Mouse (Mus musculus) thymus, postnatal 36 days (tissue): ENCODE results near the gene Kcnq2.

Experiments used
- DNase-seq, 2 experiments: peaks; one replicate each; pipeline ENCODE4 v3.0.0; 2022; ENCODE audit warnings: mixed read lengths in 2 of 2

Kcnq2 gene

GRCm38 (mm10) chr2:181147546-181148317 lies 12.6 kb upstream of the Kcnq2 start:
- peak; percentile 23 to 31 for DNase-seq

DNA sequence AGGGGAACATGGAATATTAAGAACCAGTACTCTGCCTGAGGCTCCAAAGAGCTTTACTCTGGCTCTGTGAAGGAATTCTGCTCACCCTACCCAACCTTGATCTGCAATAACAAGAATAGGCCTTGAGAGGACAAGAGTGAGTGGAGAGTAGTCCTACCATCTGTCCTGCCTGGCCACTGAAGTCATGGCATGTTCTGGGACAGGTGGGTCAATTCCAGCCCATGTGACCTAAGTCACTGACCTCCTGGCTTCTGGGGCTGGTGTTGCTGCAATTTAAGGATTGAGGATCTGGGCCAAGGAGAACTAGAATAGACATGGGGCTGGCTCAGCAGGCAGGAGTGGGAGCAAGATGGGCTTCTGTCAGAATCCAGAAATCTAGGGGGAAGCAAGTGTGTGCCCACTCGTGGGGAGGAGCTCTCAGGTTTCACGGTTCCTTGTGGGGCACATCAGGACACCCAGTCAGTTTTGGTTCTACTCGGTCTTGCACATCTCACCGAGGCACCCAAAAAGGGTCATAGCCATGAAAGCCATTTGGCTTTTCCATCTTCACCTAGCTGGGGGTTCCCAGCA lies 12.0 kb upstream of the Kcnq2 start:
- no peak for DNase-seq

DNA sequence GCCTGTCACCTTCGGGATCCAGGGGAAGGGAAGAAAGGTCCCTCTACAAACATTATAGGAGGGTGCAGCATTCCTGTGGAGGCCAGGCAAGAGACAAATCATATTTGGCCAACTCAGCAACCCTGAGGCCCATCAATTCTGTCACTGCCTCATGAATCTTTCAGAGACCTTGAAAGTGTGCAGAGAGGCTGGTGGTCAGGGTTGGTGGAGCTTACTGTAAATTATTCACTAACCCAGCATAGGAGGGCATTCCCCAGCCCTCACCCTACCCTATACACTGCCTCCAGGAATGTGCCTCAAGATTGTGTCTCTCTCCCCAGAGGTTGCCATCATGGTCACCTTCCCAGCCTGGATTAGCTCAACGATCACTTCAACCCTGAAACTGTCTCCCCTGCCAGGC lies 9.6 kb upstream of the Kcnq2 start:
- DNase-seq: no peak

DNA sequence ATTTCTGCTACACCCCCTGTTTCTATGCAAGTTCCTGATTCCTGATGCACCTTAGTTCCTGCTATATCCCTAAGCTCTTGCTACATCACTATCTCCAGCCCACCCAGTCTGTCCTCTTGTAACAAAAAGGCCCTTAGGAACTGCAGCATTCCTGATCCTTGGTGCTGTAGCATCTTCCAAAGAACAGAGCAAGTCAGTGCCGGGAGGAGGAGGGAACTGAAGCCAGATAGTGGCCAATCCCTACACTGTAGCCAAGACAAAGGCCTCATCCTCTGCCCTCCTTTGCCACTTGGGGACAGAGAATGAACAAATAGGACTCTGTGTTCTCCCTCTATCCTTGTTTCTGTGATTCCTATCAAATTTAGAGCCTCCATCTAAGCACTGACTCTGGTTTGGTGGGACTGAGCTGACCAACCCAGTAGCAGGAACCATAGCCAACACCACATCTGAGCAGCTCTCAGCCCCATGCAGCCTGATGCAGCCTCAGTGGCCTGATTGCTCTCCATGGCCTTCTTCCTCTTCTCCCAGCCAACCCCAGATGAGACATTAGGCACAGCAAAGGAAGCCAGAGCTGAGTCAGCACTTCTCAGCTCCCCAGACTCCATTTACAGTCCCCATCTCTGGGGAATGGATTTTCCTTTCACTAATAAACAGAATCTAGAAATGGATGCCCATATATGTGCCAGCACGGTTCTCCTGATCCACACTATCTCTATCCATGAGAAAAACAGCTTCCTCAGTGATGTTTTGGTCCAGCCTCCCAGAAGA lies 8.6 kb upstream of the Kcnq2 start:
- DNase-seq: no peak

DNA sequence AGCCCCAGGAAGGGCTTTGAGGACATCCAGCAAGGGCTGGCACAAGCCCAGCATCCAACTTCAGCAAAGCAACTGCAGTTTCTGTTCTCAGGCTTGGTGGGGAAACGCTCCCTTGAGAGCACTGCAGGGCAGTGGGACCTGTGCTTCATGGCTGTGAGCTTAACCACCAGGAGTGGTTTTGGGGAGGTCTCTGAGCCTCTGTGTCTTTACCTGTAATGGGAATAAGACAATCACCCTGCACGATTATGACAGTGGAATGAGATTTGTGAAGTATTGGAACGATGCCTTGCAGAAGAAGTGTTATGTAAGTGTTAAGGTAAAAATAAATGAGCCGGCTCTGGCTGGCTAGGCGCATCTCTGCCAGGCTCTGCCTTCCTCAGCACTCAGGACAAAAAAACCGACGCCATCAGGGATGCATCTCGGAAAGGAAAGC lies 7.6 kb upstream of the Kcnq2 start:
- DNase-seq: no peak

GRCm38 (mm10) chr2:181139641-181140193 lies 4.6 kb upstream of the Kcnq2 start:
- no peak for DNase-seq

GRCm38 (mm10) chr2:181136934-181137333 lies 1.8 kb upstream of the Kcnq2 start:
- no peak for DNase-seq

DNA sequence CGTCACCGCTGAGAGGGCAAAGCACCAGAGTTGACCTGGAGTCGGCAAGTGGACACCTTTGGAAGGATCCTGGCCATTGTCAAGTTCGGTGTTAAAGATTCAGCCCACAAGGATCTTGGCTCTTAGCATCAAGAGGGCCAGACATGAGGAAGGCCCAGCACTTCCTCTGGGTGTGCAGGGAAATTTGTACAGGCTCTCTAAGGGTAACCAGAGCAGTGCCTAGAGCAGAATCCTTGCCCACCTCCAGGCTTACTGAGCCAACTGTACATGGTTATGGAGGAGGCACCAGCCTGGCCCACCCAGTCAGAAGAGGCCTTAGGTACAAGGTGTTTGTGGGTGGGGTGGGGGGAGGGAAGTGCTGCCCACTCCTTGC lies 332 bp upstream of the Kcnq2 start:
- DNase-seq: no peak

DNA sequence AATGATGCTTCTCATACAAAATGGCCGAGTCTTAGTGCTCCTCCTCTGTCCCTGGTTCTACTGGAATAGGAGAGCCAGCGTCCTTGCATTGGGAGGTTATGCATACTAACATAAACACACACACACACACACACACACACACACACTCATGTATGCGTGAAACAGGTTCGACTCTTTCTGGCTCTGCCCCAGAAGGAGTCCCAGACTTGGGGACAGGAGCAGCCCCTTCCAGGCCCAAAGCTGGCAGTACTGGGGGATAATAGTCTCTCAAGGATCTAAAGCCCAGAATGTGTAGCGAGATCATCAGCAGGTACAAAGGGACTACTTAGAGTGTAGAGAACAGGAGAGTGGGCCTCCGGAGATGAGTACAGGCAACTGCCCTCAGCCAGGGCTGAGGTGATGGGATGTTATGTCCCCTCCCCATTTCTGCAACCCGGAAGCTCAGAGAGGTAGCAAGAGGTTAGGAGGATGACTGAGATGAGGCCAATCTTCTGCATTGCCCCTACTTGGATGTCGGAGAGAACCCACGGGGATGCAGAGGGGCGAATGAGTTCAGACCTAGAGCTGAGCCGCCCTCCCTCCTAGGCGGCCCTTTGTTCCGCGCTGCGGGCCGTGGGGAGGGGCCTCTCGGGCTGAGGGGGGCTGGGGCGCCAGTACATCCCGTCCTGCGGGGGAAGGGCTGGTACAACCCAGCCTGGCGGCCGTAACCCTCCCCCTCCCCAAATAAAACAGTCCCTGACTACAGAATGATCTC lies 1.1 kb downstream of the Kcnq2 start:
- no peak for DNase-seq

GRCm38 (mm10) chr2:181130245-181130644 lies 4.9 kb downstream of the Kcnq2 start:
- no peak for DNase-seq

DNA sequence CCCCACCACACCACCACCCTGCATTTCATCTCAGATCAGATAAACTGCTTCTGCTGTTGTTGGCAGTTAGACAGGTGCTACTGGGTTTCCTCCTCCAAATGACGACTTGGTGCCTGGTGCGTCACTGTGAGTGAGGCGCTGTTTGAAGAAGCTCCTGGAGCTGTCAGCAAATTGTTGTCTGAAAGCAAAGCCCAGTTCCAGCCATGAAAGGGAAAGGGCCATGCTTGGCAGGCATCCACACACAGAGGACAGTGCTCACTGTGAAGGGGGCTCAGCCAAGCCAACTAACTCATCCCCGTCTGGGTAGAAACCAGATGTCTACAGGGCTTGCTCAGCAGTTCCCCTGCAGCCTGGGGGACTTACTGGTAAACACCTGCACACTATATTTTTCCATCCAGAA lies 6.1 kb downstream of the Kcnq2 start:
- no peak for DNase-seq

GRCm38 (mm10) chr2:181127786-181128185 lies 7.3 kb downstream of the Kcnq2 start:
- no peak for DNase-seq

DNA sequence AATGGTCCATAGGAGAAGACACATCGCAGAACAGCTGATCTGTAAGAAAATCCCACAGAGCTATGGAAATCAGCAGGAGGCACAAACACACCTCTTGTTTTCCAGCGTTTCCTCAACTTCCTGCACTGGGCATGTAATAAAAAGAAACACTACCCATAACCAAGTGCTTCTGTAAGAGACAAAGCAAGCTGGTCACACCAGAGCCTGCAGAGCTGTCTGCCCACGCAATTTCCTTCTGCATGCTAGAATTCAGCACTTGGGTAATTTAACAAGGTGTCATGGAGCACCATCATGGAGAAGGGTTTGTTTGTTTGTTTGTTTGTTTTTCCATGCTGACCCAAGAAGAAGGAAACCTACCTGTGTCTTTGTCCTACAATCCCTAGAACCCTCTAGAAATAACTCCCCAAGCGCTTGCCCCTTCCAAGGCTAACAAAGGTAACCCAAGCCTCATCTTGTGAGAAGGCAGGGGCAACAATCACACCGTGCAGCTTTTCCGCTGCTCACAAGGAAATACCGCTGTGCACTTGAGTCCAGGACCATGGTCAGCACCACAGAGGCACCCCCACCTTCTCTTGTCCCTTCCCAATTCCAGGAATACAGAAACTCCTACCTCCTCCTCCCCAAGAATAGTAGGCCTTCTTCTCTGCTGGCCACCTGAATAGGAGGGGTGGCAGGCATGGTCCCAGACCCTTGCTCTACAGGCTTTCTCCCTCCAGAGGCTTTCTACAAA lies 9.2 kb downstream of the Kcnq2 start:
- DNase-seq: no peak

- DNase-seq: no peak
Observed at GRCm38 (mm10) chr2:181122642-181123041, 12.5 kb downstream of the Kcnq2 start.

- no peak for DNase-seq
Observed at GRCm38 (mm10) chr2:181120922-181121449, 14.1 kb downstream of the Kcnq2 start.

DNA sequence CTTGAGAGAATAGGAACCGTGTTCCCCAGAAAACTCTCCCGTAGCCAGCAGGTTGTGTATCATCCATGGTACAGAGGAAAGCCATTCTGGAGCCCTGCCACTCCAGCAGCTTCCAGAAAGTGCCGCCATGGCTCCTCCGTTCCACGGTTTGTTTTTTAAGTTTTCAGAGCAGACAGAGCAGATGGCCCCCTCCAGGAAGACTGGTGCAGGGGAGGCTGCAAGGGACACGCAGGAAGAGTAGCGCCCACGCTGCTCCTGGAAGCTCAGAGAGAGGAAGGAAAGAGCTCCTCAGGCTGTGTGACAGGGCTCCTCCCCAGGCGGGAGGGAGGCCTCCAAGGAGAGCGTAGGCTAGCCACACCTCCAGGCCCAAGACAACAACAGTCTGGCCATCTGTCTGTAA lies 15.1 kb downstream of the Kcnq2 start:
- DNase-seq: no peak

- DNase-seq: no peak
Observed at GRCm38 (mm10) chr2:181116436-181116835, 18.7 kb downstream of the Kcnq2 start.

DNA sequence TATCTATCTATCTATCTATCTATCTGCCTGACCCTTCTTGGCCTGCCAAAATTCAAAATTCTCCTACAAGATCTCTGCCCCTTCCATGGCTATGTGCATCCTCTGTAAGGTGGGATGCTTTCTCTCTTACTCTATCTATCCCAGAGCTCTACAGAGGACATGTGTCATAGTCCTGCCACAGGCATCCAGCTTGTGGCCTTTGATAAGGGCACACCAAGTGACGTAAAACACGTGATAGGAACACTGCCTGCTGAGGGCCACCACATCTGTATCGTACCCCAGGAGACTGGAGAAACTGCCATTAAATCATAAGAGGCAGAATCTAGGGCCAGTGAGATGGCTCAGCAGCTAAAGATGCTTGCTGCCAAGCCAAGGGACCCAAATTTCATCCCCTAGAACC lies 19.7 kb downstream of the Kcnq2 start:
- no peak for DNase-seq

DNA sequence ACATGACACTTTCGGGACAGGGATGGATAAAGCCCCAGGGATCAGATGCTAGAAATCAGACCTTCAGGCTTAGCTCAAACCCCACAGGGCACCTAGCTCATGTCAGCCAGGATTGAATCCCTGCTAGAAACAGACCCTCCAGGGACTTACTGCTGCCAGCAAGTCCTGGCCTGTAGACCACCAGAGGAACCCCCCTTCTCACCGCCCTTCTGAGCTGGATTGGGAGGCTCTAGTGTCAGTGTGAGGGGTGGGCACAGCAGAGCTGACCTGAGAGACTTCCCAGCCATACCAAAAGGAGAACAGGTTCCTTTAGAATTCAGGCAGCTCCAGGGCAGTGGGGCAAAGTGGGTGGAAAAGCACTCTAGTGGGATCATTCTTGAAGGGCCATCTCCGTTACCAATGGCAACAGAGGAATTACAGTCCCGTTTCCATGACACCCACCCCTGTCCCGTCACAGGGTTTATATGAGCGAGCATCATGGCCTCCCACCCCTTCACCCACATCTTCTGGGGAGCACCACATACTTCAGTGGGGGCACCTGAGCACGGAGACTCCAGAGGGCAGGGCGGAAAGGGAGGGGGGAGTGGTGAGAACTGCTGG lies 21.2 kb downstream of the Kcnq2 start:
- no peak for DNase-seq

DNA sequence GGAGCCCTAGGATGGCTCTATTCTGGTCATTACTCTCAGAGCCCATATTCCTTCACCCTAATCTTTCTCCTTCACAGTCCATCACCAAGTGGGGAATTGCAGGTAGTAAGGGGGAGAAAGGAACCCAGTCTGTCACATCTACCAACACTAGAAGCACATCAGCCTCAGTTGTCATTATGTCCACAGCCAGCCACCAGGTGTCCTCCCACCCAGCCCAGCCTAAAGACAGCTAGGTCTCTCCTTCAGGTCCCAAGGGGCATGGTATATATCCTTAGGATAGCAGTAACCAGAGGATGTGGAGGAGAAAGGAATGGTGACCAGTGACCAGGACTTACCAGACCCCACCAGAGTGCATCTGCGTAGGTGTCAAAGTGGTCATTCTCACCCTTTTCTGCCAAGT lies 23.4 kb downstream of the Kcnq2 start:
- no peak for DNase-seq

DNA sequence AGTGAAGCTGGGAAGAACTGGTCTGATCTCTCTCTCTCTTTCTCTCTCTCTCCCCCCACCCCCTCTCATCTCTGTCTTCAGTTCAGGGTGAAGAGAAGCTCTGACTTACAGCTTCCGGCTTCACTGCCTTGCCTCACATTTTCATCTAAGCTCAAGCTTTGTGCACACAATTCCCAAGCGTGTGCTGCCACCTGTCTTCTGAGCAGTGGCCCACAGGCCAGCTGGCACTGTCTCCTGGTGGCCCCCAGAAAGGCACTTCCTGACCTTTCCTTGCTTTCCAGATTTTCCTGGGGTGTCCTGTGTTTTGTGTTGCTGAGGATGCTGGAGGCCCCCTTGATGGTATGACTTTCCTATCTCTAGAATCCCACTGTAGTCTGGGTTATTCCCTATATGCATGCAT lies 31.0 kb downstream of the Kcnq2 start:
- DNase-seq: no peak

GRCm38 (mm10) chr2:181102161-181102560 lies 32.9 kb downstream of the Kcnq2 start:
- DNase-seq: no peak
